Mouse (Mus musculus) urinary bladder, postnatal 10 days (tissue): Measurements from ENCODE around the gene Fxr1.
"Not testable (repeated sequence)": the region's sequence is repeated elsewhere in the genome, so short reads cannot be mapped to it uniquely, and the experiment has no call there.

ENCODE experiments used
- DNase-seq: peaks from one replicate; pipeline ENCODE4 v3.0.0; 2022; ENCODE audit warnings: low spot score

Fxr1 gene

DNA sequence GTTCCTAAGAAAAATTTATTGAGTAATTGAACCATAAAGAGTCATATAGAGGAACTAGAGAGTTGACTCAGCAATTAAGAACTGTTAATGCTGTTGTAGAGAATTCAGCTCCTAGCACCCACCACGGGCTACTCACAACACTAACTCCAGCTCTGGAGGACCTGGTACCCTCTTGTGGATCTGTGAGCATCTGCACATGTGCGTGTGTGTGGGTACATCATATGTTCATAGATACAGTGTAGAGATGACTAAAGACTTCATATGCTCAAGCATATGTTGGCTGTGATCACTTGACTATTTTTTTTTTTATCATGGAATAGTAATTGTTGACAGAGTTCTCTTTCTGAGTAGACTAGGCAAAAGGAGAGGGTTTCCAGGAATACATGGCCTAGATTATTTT, 42.6 kb downstream of the Fxr1 start:
- DNase-seq: no peak

DNA sequence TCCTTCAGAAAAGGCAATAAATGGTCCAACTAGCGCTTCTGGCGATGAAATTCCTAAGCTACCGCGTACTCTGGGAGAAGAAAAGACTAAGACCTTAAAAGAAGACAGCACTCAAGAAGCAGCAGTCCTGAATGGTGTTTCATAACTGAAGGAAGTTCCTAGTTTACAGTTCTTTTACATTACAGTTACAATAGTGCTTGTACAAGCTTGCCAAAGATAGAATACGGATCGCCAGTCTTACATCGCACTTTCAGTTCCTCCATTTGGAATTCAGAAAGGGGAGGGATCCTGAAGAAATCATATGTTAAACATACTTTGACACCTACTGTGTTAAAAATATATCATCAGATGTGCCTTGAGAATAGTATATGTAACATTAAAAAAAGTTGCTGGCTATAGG, 49.2 kb downstream of the Fxr1 start:
- not testable (repeated sequence) for DNase-seq

- no peak for DNase-seq
Measured at GRCm38 (mm10) chr3:34072726-34073125, 53.0 kb downstream of the Fxr1 start.

GRCm38 (mm10) chr3:34076058-34076759, 56.5 kb downstream of the Fxr1 start:
- DNase-seq: no peak

GRCm38 (mm10) chr3:34080900-34081662, 61.3 kb downstream of the Fxr1 start, which contains the start of gene Dnajc19:
TSS of gene Dnajc19 (minus strand) at chr3:34081321.
- DNase-seq: peak; percentile 72

DNA sequence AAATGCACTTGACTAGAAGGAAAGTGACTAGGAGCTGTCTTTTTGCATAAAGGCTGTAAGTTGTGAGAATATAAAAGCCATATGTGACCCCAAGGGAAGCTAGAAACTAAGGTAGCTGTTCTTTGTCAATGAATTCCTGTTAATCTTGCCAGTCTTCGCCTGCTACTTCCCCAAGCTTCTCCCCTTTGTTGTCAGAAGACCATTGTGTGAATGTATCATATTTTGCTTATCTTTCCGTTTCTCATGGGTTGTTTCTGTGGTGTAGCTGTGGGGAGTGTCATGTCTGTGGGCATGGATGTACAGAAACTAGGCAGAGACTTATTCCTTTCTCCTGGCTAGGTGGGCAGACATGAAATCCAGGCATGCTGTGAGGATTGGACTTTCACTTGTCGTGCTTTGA, 62.2 kb downstream of the Fxr1 start:
- DNase-seq: no peak

DNA sequence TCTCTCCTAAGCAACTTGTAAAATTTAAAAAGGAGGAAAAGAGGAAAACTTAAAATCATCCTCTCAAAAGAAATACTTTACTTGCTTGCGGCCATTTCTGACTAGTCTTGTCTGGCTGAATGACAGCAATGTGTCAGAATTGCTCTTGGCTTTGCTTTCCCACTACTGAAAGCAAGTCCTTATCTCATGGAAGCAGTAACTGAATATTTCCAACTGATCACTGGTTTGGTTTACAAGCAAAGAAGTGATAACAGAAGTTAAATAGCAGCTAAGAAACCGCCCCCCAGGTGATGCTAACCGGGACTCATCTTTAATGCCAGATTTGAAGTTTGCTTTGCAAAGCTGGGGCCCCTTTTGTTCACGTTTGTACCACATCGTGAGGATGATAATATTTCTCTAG, 63.9 kb downstream of the Fxr1 start:
- DNase-seq: no peak

GRCm38 (mm10) chr3:34102891-34103290, 83.1 kb downstream of the Fxr1 start:
- no peak for DNase-seq

GRCm38 (mm10) chr3:34103902-34104672, 84.3 kb downstream of the Fxr1 start:
- DNase-seq: no peak

- DNase-seq: no peak
Measured at GRCm38 (mm10) chr3:34106421-34106820, 86.7 kb downstream of the Fxr1 start.

GRCm38 (mm10) chr3:34107631-34108030, 87.9 kb downstream of the Fxr1 start:
- DNase-seq: no peak

DNA sequence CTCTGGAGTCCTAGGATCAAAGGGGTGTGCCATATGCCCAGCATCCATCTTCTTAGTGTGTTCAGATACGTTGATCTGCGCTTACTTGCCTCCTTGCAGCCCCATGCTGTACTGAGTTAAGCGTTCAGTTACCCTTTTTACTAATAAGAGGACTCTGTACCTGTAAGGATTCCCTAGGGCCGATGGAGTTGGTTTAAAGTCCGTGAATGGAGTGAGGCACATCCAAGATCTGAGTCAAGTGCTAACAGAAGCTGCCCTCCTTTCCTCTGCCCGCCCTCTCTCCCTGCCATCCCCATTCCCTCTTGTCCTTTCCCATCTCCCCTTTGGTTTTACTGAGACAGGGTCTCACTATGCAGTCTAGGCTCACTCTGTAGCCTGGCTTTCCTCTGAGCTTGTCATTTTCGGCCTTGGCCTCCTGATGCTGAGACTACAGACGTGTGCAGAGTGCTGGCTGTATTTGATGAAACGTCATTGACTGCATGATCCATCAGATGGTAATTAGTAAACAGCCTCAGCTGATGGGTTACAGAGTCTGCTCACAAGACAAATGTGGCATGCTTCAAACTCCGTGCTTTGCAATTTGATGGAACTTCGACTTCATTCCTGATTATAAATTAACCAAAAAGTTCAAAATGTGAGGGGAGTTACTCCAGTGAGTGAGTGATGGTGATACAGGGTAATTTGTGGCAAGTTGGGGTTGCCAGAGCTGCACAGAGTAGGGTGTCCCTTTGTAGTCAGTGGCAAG, 92.4 kb downstream of the Fxr1 start:
- no peak for DNase-seq

DNA sequence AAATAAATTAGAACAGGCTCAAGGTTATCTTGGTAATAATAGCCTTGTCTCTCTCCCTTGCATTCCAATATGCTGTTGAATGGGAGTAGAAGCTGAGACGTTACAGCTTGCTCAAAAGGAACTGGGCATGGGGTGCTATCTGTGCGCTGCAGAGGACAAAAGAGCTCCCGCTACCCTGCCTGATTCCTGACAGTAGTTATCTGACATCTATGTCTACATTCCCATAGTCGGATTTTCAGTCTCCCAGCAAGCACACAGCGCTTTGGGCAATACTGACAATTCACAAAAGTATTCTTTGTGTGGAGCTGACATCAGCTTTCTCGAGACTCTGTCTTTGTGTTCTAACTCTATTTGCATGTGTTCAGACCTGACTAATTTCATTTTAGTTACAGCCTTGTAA, 96.1 kb downstream of the Fxr1 start:
- DNase-seq: no peak

GRCm38 (mm10) chr3:34119869-34120268, 100.1 kb downstream of the Fxr1 start:
- DNase-seq: no peak
